Mouse (Mus musculus) CH12.LX (cell line): ENCODE measurements around the gene Trnp1. TPM values are rescaled to one million over a fixed set of nuclear protein-coding genes. Genes with fewer than 3 reads are reported as not detected.
A peak's percentile ranks its signal among the peaks of the same experiment; 100 is the strongest.

Experiments used
- DNase-seq: peaks from one replicate; pipeline ENCODE4 v3.0.0-alpha.2; 2013; ENCODE audit errors: extremely low read depth
- H3K27ac ChIP-seq: 2 replicates; pipeline ENCODE4 v1.5.1; 2012; ENCODE audit warnings: low read depth, mild to moderate bottlenecking, control low read depth, moderate library complexity; ENCODE audit not compliant: insufficient read depth
- H3K27me3 ChIP-seq: replicated peaks from 2 replicates; pipeline ENCODE3; 2012; ENCODE audit warnings: inconsistent platforms
- H3K36me3 ChIP-seq, 2 experiments: replicated peaks in 1 of 2; 2 replicates each; pipeline versions ENCODE3 to v1.6.1; 2012; ENCODE audit warnings: inconsistent platforms in 1 of 2, low read length in 1 of 2, mild to moderate bottlenecking in 1 of 2, mixed read lengths in 1 of 2, moderate library complexity in 1 of 2; ENCODE audit not compliant: control insufficient read depth in 1 of 2, insufficient read depth in 1 of 2
- H3K4me1 ChIP-seq, 2 experiments: 2 replicates each; pipeline ENCODE4 v1.6.1; 2012; ENCODE audit warnings: inconsistent platforms in 1 of 2, moderate library complexity in 1 of 2; ENCODE audit not compliant: insufficient read depth in 2 of 2, control insufficient read depth in 1 of 2
- H3K4me2 ChIP-seq: 2 replicates; pipeline ENCODE4 v1.6.1; 2012; ENCODE audit warnings: low read depth, mild to moderate bottlenecking, control low read depth; ENCODE audit not compliant: poor library complexity, insufficient read depth, severe bottlenecking
- H3K4me3 ChIP-seq, 3 experiments: fragments of 150-350 bp in 1 of 3; sonication (generic) in 1 of 3; replicated peaks in 1 of 3; 2 replicates each; pipeline versions ENCODE3 to v1.5.1; 2011 to 2012; ENCODE audit warnings: low read depth in 2 of 3, low read length in 2 of 3, mild to moderate bottlenecking in 2 of 3, moderate library complexity in 2 of 3, control low read depth in 1 of 3, improper control_type of control experiment in 1 of 3, inconsistent platforms in 1 of 3, mixed read lengths in 1 of 3; ENCODE audit not compliant: poor library complexity in 1 of 3
- H3K79me2 ChIP-seq: replicated peaks from 2 replicates; pipeline ENCODE4 v1.6.1; 2012; ENCODE audit warnings: mild to moderate bottlenecking, moderate library complexity; ENCODE audit not compliant: control insufficient read depth, poor library complexity, insufficient read depth, severe bottlenecking; ENCODE audit errors: extremely low read depth
- H3K9ac ChIP-seq: 2 replicates; pipeline ENCODE4 v1.6.1; 2012; ENCODE audit warnings: low read depth, mild to moderate bottlenecking, control low read depth, moderate library complexity; ENCODE audit not compliant: insufficient read depth
- H3K9me3 ChIP-seq: replicated peaks from 2 replicates; pipeline ENCODE3; 2012; ENCODE audit warnings: low read length, inconsistent platforms, mixed read lengths
- BHLHE40 ChIP-seq: IDR thresholded peaks from 2 replicates; pipeline ENCODE4 v1.6.1; 2011; ENCODE audit warnings: mild to moderate bottlenecking, low read depth, low read length, improper control_type of control experiment
- CHD1 ChIP-seq: IDR thresholded peaks from 2 replicates; pipeline ENCODE4 v1.6.1; 2012; ENCODE audit warnings: low read depth, low read length, improper control_type of control experiment, inconsistent platforms
- CTCF ChIP-seq, 2 experiments: IDR thresholded peaks in 1 of 2; conservative IDR thresholded peaks in 1 of 2; 2 replicates each; pipeline ENCODE4 v1.5.1; 2011 to 2012; ENCODE audit warnings: low read depth in 2 of 2, low read length in 2 of 2, improper control_type of control experiment in 1 of 2, inconsistent platforms in 1 of 2, mild to moderate bottlenecking in 1 of 2, moderate library complexity in 1 of 2
- E2F4 ChIP-seq: IDR thresholded peaks from 2 replicates; pipeline ENCODE4 v1.6.1; 2011; ENCODE audit warnings: low read depth, low read length, improper control_type of control experiment; ENCODE audit not compliant: insufficient replicate concordance
- ELF1 ChIP-seq: IDR thresholded peaks from 2 replicates; pipeline ENCODE4 v1.6.1; 2014; ENCODE audit warnings: low read depth, mild to moderate bottlenecking, inconsistent platforms, low read length, improper control_type of control experiment
- EP300 ChIP-seq: IDR thresholded peaks from 2 replicates; pipeline ENCODE4 v1.6.1; 2011; ENCODE audit warnings: low read length, improper control_type of control experiment
- ETS1 ChIP-seq: conservative IDR thresholded peaks from 2 replicates; pipeline ENCODE4 v1.6.1; 2012; ENCODE audit warnings: low read depth, mild to moderate bottlenecking, inconsistent platforms, low read length, improper control_type of control experiment, moderate library complexity
- KAT2A ChIP-seq: IDR thresholded peaks from 2 replicates; pipeline ENCODE4 v1.6.1; 2012; ENCODE audit warnings: low read length, improper control_type of control experiment, inconsistent platforms; ENCODE audit not compliant: insufficient replicate concordance
- MAFK ChIP-seq: IDR thresholded peaks from 2 replicates; pipeline ENCODE4 v1.6.1; 2011; ENCODE audit warnings: low read length, improper control_type of control experiment; ENCODE audit not compliant: insufficient replicate concordance
- MAX ChIP-seq: IDR thresholded peaks from 2 replicates; pipeline ENCODE4 v1.6.1; 2011; ENCODE audit warnings: low read length, improper control_type of control experiment
- MEF2A ChIP-seq: IDR thresholded peaks from 2 replicates; pipeline ENCODE4 v1.6.1; 2014; ENCODE audit warnings: low read depth, mild to moderate bottlenecking, inconsistent platforms, low read length, improper control_type of control experiment, borderline replicate concordance
- MXI1 ChIP-seq: IDR thresholded peaks from 2 replicates; pipeline ENCODE4 v1.6.1; 2011; ENCODE audit warnings: mild to moderate bottlenecking, low read depth, low read length, improper control_type of control experiment
- NELFE ChIP-seq: IDR thresholded peaks from 2 replicates; pipeline ENCODE4 v1.6.1; 2011; ENCODE audit warnings: low read depth, low read length, improper control_type of control experiment
- NRF1 ChIP-seq: IDR thresholded peaks from 2 replicates; pipeline ENCODE4 v1.6.1; 2014; ENCODE audit warnings: low read depth, mild to moderate bottlenecking, inconsistent platforms, low read length, improper control_type of control experiment, moderate library complexity
- PAX5 ChIP-seq: IDR thresholded peaks from 2 replicates; pipeline ENCODE4 v1.6.1; 2012; ENCODE audit warnings: low read length, inconsistent platforms, mixed read lengths
- POLR2A ChIP-seq: IDR thresholded peaks from 2 replicates; pipeline ENCODE4 v1.6.1; 2011; ENCODE audit warnings: low read depth, mild to moderate bottlenecking, improper control_type of control experiment, low read length
- POLR2AphosphoS2 ChIP-seq: IDR thresholded peaks from 2 replicates; pipeline ENCODE4 v1.6.1; 2011; ENCODE audit warnings: low read depth, low read length, improper control_type of control experiment
- RAD21 ChIP-seq: IDR thresholded peaks from 2 replicates; pipeline ENCODE4 v1.6.1; 2011; ENCODE audit warnings: low read depth, mild to moderate bottlenecking, low read length, improper control_type of control experiment, moderate library complexity
- SIN3A ChIP-seq: IDR thresholded peaks from 2 replicates; pipeline ENCODE4 v1.6.1; 2012; ENCODE audit warnings: low read length, improper control_type of control experiment, inconsistent platforms
- SMC3 ChIP-seq: IDR thresholded peaks from 2 replicates; pipeline ENCODE4 v1.6.1; 2011; ENCODE audit warnings: low read depth, low read length, improper control_type of control experiment
- UBTF ChIP-seq: IDR thresholded peaks from 2 replicates; pipeline ENCODE4 v1.6.1; 2012; ENCODE audit warnings: low read depth, mild to moderate bottlenecking, inconsistent platforms, low read length, improper control_type of control experiment, moderate library complexity
- ZKSCAN1 ChIP-seq: IDR thresholded peaks from 2 replicates; pipeline ENCODE4 v1.6.1; 2012; ENCODE audit warnings: low read depth, inconsistent platforms, low read length, improper control_type of control experiment, borderline replicate concordance
- ZNF384 ChIP-seq: IDR thresholded peaks from 2 replicates; pipeline ENCODE4 v1.6.1; 2012; ENCODE audit warnings: low read depth, low read length, improper control_type of control experiment, inconsistent platforms
- dilution Hi-C: fragments of 300-500 bp; cut with MboI; formaldehyde crosslinking; loops from 2 replicates; pipeline ENCODE4 v1.14.3; 2020; ENCODE audit warnings: low sequenced_read_pairs; ENCODE audit not compliant: extremely low pct_unique_long_range_greater_than_20kb, extremely low pct_ligation_motif_present
- in situ Hi-C: fragments of 300-500 bp; cut with MboI; formaldehyde crosslinking; loops from 3 replicates; pipeline ENCODE4 v1.14.3; 2019; ENCODE audit warnings: low sequenced_read_pairs, low pct_ligation_motif_present, low pct_unique_long_range_greater_than_20kb, mixed read lengths
- polyA plus RNA-seq: library from polyadenylated mRNA; unstranded; fragments of >175 nt; gene quantifications from 2 replicates; pipeline ENCODE4 v1.2.1, GENCODE M21; 2012; ENCODE audit warnings: low read depth; ENCODE audit not compliant: insufficient read length
- total RNA-seq, 2 experiments: library from RNA; depleted of rRNA; stranded (reverse); fragments of 300-350 nt in 1 of 2; fragments of >200 nt in 1 of 2; gene quantifications; 2 replicates each; pipeline ENCODE4 v1.2.3; 2012 to 2014

Gene Trnp1
- total and polyA plus RNA-seq, 3 experiments: not detected

DNA sequence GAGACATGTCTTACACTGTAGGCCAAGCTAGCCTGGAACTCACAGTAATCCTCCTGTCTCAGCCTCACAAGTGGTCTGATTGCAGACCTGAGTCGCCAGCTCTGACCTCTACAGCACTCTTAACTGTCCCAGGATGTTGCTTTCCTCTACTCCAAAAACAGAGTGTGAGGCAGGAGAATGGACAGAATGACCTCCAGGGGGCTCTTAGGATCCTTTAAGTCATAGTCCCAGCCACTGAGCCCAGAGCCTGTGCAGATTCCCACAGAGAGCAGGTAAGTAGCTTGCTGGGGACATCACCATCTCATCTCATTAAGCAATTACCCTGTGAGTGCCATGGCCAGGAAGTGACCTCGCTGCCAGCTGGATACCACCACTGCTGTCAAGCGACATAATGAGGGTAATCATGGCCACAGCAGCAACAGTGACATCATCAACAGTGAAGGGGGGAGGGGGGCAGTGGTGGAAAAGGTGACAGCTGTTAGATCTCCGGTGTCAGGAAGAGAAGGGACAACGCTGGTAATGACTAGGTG is 37.5 kb downstream of the Trnp1 start:
- TF ChIP-seq CTCF (conservative IDR thresholded peaks at IDR 0.05 in 1 of 2, IDR thresholded peaks at IDR 0.05 in 1 of 2; ENCODE audit: low read depth in 2 of 2, low read length in 2 of 2) (peak in 1 of 2 experiments; percentile 55; a peak in 2 of 4 replicates), SMC3 (peak; percentile 34), RAD21 (peak; percentile 1), UBTF (no peak), MAX (no peak), CHD1 (no peak)
- no peak for DNase-seq
- in situ Hi-C loops: no loop called here

DNA sequence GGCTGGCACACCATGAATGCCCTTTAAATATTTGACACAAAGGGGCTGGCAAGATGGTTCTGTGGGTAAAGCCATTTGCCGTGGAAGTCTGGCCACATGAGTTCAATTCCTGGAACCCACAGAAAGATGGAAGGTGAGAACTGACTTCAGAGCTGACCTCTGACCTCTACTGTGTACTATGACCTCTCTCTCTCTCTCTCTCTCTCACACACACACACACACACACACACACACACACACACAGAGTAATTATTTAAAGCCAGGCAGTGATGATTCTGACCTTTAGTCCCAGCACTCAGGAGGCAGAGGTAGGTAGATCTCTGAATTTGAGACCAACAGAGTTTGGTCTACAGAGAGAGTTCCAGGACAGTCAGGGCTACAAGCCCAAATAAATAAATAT is 38.3 kb downstream of the Trnp1 start:
- H3K4me1 ChIP-seq: peaks cover 9 to 33% of the 10 kb centered on the region in 2 experiments

More for the DNA sequence above, 37.5 kb downstream of the Trnp1 start:
- Histone ChIP-seq H3K79me2 (no peaks in the 10 kb centered on the region), H3K4me2 (no peak overlapping the region), H3K36me3 (no peaks in the 10 kb centered on the region), H3K27me3 (peaks cover 4% of the 10 kb centered on the region), H3K4me1 (peaks cover 9 to 33% of the 10 kb centered on the region in 2 experiments), H3K9me3 (no peaks in the 10 kb centered on the region), H3K4me3 (no peak overlapping the region), H3K27ac (no peak overlapping the region), H3K9ac (no peak overlapping the region)
- dilution Hi-C loops: no loop called here

DNA sequence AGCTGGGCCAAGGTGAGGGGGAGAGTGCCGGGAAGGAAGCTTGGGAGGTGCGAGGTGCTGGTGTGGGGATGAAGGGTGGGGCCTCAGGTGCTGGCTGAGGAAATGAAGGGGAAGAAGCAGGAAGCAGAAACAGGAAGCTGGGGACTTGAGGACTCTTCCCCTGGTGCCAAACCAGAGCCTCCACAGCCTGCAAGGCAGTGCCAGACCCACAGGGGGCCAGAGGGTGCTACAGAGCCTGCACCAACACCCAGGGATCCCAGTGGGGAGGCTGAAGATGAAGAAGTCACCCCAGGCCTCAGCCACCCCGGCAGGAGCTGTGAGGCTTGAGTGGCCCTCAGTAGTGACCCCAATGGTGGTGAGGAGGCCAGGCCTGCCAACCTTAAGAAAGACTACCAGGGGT is 40.3 kb downstream of the Trnp1 start:
- TF ChIP-seq EP300 (no peak), UBTF (no peak), MAFK (no peak), E2F4 (no peak), BHLHE40 (no peak), SMC3 (peak; percentile 15; the same call in 1 of the 2 replicates), CTCF (conservative IDR thresholded peaks at IDR 0.05 in 1 of 2, IDR thresholded peaks at IDR 0.05 in 1 of 2; ENCODE audit: low read depth in 2 of 2, low read length in 2 of 2) (peak in 1 of 2 experiments; percentile 41; a peak in 2 of 4 replicates), RAD21 (no peak; the same call in 1 of the 2 replicates), POLR2A (no peak)
- no peak overlapping the region for H3K4me3 ChIP-seq
- in situ Hi-C loops: no loop called here
- H3K4me1 ChIP-seq: peaks cover 9 to 29% of the 10 kb centered on the region in 2 experiments
- H3K9me3 ChIP-seq: no peaks in the 10 kb centered on the region
- H3K27me3 ChIP-seq: peaks cover 4% of the 10 kb centered on the region
- no peak overlapping the region for H3K27ac ChIP-seq
- dilution Hi-C loops: no loop called here
- H3K36me3 ChIP-seq: no peaks in the 10 kb centered on the region
- H3K9ac ChIP-seq: no peak overlapping the region
- H3K4me2 ChIP-seq: no peak overlapping the region
- H3K79me2 ChIP-seq: no peaks in the 10 kb centered on the region
- DNase-seq: peak; percentile 48

More for the DNA sequence above, 38.3 kb downstream of the Trnp1 start:
- H3K79me2 ChIP-seq: no peaks in the 10 kb centered on the region
- H3K27me3 ChIP-seq: peaks cover 6% of the 10 kb centered on the region
- dilution Hi-C loops: no loop called here
- no peaks in the 10 kb centered on the region for H3K9me3 ChIP-seq
- no peaks in the 10 kb centered on the region for H3K36me3 ChIP-seq
- no peak overlapping the region for H3K4me3 ChIP-seq
- H3K4me2 ChIP-seq: no peak overlapping the region
- no peak overlapping the region for H3K9ac ChIP-seq
- DNase-seq: no peak
- no peak overlapping the region for H3K27ac ChIP-seq
- TF ChIP-seq ZKSCAN1 (no peak), UBTF (no peak), MXI1 (no peak), ETS1 (no peak), KAT2A (no peak), NELFE (no peak), SIN3A (no peak), POLR2AphosphoS2 (no peak), ZNF384 (no peak), PAX5 (no peak), ELF1 (no peak), MEF2A (no peak), E2F4 (no peak), CHD1 (no peak), NRF1 (no peak), MAX (no peak)
- in situ Hi-C loops: no loop called here
